Mouse (Mus musculus): ENCODE measurements around the gene Hist1h2bf.

- TF ChIP-seq EP300 (IDR thresholded peaks at IDR 0.05; ENCODE audit: insufficient read depth, low read depth, low read length): no peak
- TF ChIP-seq CTCF (IDR thresholded peaks at IDR 0.05): no peak
- no peak for TF ChIP-seq POLR2A (IDR thresholded peaks at IDR 0.05; ENCODE audit: insufficient read depth, low read depth, low read length)
Measured at GRCm38 (mm10) chr13:23576351-23576881, 2.4 kb upstream of the Hist1h2bf start.
